Mouse (Mus musculus) olfactory bulb, adult 2 months (tissue): Measurements from ENCODE around the gene Clcn5.

Experiments
- CTCF ChIP-seq: fragments of 200-500 bp; IDR thresholded peaks from 2 replicates; pipeline ENCODE4 v1.5.1; 2012; ENCODE audit warnings: low read depth, mild to moderate bottlenecking, low read length, moderate library complexity; ENCODE audit not compliant: insufficient read depth
- POLR2A ChIP-seq: fragments of 200-500 bp; IDR thresholded peaks from 2 replicates; pipeline ENCODE4 v1.6.1; 2012; ENCODE audit warnings: mild to moderate bottlenecking, low read depth, low read length, moderate library complexity; ENCODE audit not compliant: insufficient read depth

DNA sequence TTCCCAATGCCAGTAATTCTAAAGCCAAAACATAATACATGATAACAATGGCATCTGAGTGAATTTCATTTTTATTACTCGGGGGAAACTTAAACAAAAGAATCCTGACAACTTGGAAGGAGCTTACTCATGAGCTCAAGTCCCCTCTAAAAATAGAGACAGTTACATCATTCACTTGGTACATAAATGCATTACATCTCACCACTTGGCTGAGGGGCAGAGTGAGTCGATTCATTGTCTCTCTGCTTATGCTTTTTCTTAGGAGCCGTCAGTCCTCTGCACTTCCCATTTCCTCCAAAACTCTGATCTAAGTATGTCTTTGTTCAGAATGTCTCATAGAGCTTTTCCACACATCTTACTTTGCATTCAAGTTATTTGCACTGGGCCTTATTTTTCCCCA is 63.1 kb downstream of the Clcn5 start:
- TF ChIP-seq CTCF: no peak
- no peak for TF ChIP-seq POLR2A
